8 mouse cellular contexts compared by ENCODE assay signal in the genomic region with DNA sequence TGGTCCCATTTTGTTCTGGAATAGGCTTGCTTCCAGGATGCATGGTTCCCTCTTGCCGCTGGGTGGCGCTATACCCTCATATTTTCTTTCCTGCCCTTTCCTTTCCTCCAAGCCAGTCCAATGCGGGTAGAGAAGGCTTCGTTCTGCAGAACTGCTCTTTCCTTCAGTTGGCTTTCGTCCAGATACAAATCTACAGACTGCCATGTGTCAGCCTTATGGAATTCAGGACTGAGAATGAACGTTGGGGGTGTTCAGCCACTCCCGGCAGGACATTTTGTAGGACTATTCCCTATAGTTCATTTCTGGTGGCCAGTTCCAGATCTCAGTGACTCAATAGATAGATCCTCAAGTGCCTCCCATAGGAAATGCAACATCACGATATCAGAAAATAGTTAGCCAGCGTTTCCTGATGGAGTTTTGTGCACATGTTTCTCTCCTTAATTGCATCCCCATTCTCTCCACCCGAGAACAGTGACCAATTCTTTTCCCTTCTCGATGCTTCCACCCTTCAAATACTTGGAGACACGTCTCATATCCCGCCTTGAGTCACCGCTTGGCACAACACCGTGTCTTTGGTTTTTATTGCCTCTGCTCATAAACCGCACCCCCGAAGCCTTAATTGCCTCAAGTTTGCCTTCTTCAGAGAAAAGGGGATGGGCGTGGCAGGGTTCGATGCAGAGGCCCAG. TPM values are rescaled to one million over a fixed set of nuclear protein-coding genes. Genes with fewer than 3 reads are reported as not detected.
A peak's percentile ranks its signal among the peaks of the same experiment; 100 is the strongest.
DNase-seq lines count a peak whose midpoint lies in the region; ATAC-seq and TF ChIP-seq lines count a peak whose summit lies in the region.

No protein-coding gene starts in this region.

- no peak overlapping the region for H3K4me2 ChIP-seq in forebrain, embryonic 14.5 days (ENCODE audit: low read length)

- POLR2A ChIA-PET in Patski (lab: Charles Lee): interaction anchor here (1.6 kb wide), 1 partner anchor 73 kb away, joined by 3 read pairs; no protein-coding TSS in a partner anchor

- CTCF ChIA-PET in Patski (lab: Charles Lee): interaction anchor here (0.8 to 2.9 kb wide), 10 partner anchors 15 to 223 kb away, joined by 3 to 11 read pairs (median 4); no protein-coding TSS in a partner anchor

- WGBS in forebrain, embryonic 14.5 days: 30% methylated on average over 19 of the region's 19 CpGs

- in situ Hi-C loops in Patski (cut with MboI; ENCODE audit: low pct_unique_long_range_greater_than_20kb): loop anchor here (5.0 to 25.0 kb wide), 5 partner anchors 103 to 887 kb away; no protein-coding TSS in a partner anchor

- no peak overlapping the region for H3K9ac ChIP-seq in forebrain, embryonic 14.5 days (ENCODE audit: low read length)

- peak; percentile 90 for TF ChIP-seq CTCF in Patski (IDR thresholded peaks at IDR 0.05)

- H3K36me3 ChIP-seq in forebrain, embryonic 14.5 days (ENCODE audit: control insufficient read depth, insufficient read depth, low read length): no peaks in the 10 kb centered on the region

- H3K4me3 ChIP-seq in forebrain, embryonic 14.5 days (ENCODE audit: low read depth, low read length): no peak overlapping the region

- intact Hi-C loops in heart, postnatal 25 days (cut with DNase I): loop anchor here (1.0 to 5.0 kb wide), 3 partner anchors 62 to 150 kb away; a partner anchor contains a TSS

- H3K27me3 ChIP-seq in Patski: no peaks in the 10 kb centered on the region
- H3K27me3 ChIP-seq in forebrain, embryonic 14.5 days (replicated peaks; ENCODE audit: control insufficient read depth, insufficient read depth, low read length): no peaks in the 10 kb centered on the region

- peak; percentile 81 for ATAC-seq in Patski
- ATAC-seq in forebrain, embryonic 14.5 days: peak; percentile 76

- no peak overlapping the region for H3K27ac ChIP-seq in forebrain, embryonic 14.5 days (ENCODE audit: low read depth, low read length)

- no peaks in the 10 kb centered on the region for H3K9me3 ChIP-seq in forebrain, embryonic 14.5 days (replicated peaks; ENCODE audit: control insufficient read depth, low read length)

- H3K4me1 ChIP-seq in forebrain, embryonic 14.5 days (ENCODE audit: control insufficient read depth, insufficient read depth, low read length): peaks cover 12% of the 10 kb centered on the region

- DNase-seq in Patski (ENCODE audit: low read depth, low spot score): peak; percentile 73
- DNase-seq in cerebellum, adult 11 months: peak; percentile 15
- DNase-seq in forebrain, embryonic 14.5 days (ENCODE audit: low spot score): peak; percentile 93
- peak; percentile 72 for DNase-seq in heart, postnatal 25 days (ENCODE audit: low spot score)
- peak; percentile 45 to 65 for DNase-seq in layer of hippocampus, adult 8-10 months (ENCODE audit: low spot score in 2 of 2)
- peak; percentile 78 for DNase-seq in lung, postnatal 14 days
- peak; percentile 28 for DNase-seq in retina, postnatal 7 days (ENCODE audit: low read depth, low spot score)
- peak; percentile 65 to 78 for DNase-seq in urinary bladder, postnatal 4 days (ENCODE audit: low spot score in 2 of 2)

RNA-seq across cellular contexts. Expression of a gene that starts 4.2 kb away (rescaled TPM):
- 0.05 TPM for polyA plus RNA-seq in Patski (2021)
- polyA plus RNA-seq in forebrain, embryonic 14.5 days (2014; fragmentation: Nextera tagmentation; extraction: Ambion mirVana): 0.31 and 0.55 TPM in 2 replicates
- total RNA-seq in heart, postnatal 25 days (2021): under 1 TPM; 0.34 to 0.47 TPM
- total RNA-seq in layer of hippocampus, adult 8-10 months (2022): under 1 TPM in 1 of 4 experiments, not detected in 3; 0.82 TPM

RNA-seq across cellular contexts. Expression of a gene that starts 52.2 kb away (rescaled TPM):
- polyA plus RNA-seq in Patski (2021): 5.2 TPM
- 4.6 and 6.8 TPM in 2 replicates for polyA plus RNA-seq in forebrain, embryonic 14.5 days (2014; fragmentation: Nextera tagmentation; extraction: Ambion mirVana)
- total RNA-seq in heart, postnatal 25 days (2021): 10 to 100 TPM; 40.0 to 43.4 TPM
- total RNA-seq in layer of hippocampus, adult 8-10 months (2022): 10 to 100 TPM; 69.4 to 91.3 (median 78.1) TPM

RNA-seq across cellular contexts. Expression of a gene that starts 52.2 kb away (rescaled TPM):
- 16.8 TPM for polyA plus RNA-seq in Patski (2021)
- 75.5 and 95.1 TPM in 2 replicates for polyA plus RNA-seq in forebrain, embryonic 14.5 days (2014; fragmentation: Nextera tagmentation; extraction: Ambion mirVana)
- 1 to 10 TPM; 6.5 to 6.7 TPM for total RNA-seq in heart, postnatal 25 days (2021)
- total RNA-seq in layer of hippocampus, adult 8-10 months (2022): 100 to 1,000 TPM; 137 to 162 (median 153) TPM

Comparison
In these comparisons a context has a peak if more than half of its experiments do, and no peak if none do; other contexts are left out.
1. DNase-seq: peak in every context shown above with its lines; median percentile 93 in forebrain, embryonic 14.5 days; 78 in lung, postnatal 14 days; 73 in Patski; 72 in heart, postnatal 25 days; 72 in urinary bladder, postnatal 4 days; 55 in layer of hippocampus, adult 8-10 months; 28 in retina, postnatal 7 days; 15 in cerebellum, adult 11 months.
2. RNA of a gene that starts 52.2 kb away (total RNA-seq): 137 to 162 TPM in layer of hippocampus, adult 8-10 months; 6.5 to 6.7 TPM in heart, postnatal 25 days; every median in the first group is over 10 times any median in the second.